8 mouse cellular contexts compared by ENCODE assay signal in genomic region chr2:57301539-57301938, GRCm38 (mm10).
A peak's percentile ranks its signal among the peaks of the same experiment; 100 is the strongest.
DNase-seq lines count a peak whose midpoint lies in the region; ATAC-seq lines count a peak whose summit lies in the region.

No protein-coding gene starts in this region.

- no peak overlapping the region for H3K4me3 ChIP-seq in forebrain, embryonic 13.5 days
- H3K4me3 ChIP-seq in forebrain, embryonic 12.5 days (replicated peaks) = no peak overlapping the region
- H3K4me3 ChIP-seq in forebrain, embryonic 15.5 days = no peak overlapping the region
- no peak overlapping the region for H3K4me3 ChIP-seq in kidney, embryonic 15.5 days (replicated peaks)

- H3K4me2 ChIP-seq in forebrain, embryonic 13.5 days = no peak overlapping the region
- no peak overlapping the region for H3K4me2 ChIP-seq in forebrain, embryonic 12.5 days
- no peak overlapping the region for H3K4me2 ChIP-seq in forebrain, embryonic 15.5 days (replicated peaks)
- no peak overlapping the region for H3K4me2 ChIP-seq in kidney, embryonic 15.5 days

- no peaks in the 10 kb centered on the region for H3K27me3 ChIP-seq in forebrain, embryonic 13.5 days
- H3K27me3 ChIP-seq in forebrain, embryonic 12.5 days = no peaks in the 10 kb centered on the region
- no peaks in the 10 kb centered on the region for H3K27me3 ChIP-seq in forebrain, embryonic 15.5 days
- H3K27me3 ChIP-seq in kidney, embryonic 15.5 days = no peaks in the 10 kb centered on the region

- no peaks in the 10 kb centered on the region; the same call in 1 of the 2 replicates for H3K36me3 ChIP-seq in forebrain, embryonic 13.5 days (ENCODE audit: poor library complexity, severe bottlenecking)
- no peaks in the 10 kb centered on the region for H3K36me3 ChIP-seq in forebrain, embryonic 12.5 days (replicated peaks)
- no peaks in the 10 kb centered on the region for H3K36me3 ChIP-seq in forebrain, embryonic 15.5 days
- no peaks in the 10 kb centered on the region for H3K36me3 ChIP-seq in kidney, embryonic 15.5 days

- peak; percentile 43; the same call in 1 of the 2 replicates for ATAC-seq in forebrain, embryonic 13.5 days
- ATAC-seq in forebrain, embryonic 12.5 days (ENCODE audit: low FRiP score) = no peak
- ATAC-seq in forebrain, embryonic 15.5 days (replicated peaks) = 0 out of 2 replicates have a peak, but pooled peaks have one; percentile 43
- peak; percentile 71 for ATAC-seq in kidney, embryonic 15.5 days (replicated peaks; ENCODE audit: low FRiP score)

- 44% methylated on average over 3 of the region's 3 CpGs for WGBS in forebrain, embryonic 13.5 days
- 53% methylated on average over 3 of the region's 3 CpGs for WGBS in forebrain, embryonic 12.5 days
- WGBS in forebrain, embryonic 15.5 days = 35% methylated on average over 3 of the region's 3 CpGs
- WGBS in kidney, embryonic 15.5 days = 38% methylated on average over 3 of the region's 3 CpGs

- H3K9ac ChIP-seq in forebrain, embryonic 13.5 days = no peak overlapping the region
- H3K9ac ChIP-seq in forebrain, embryonic 12.5 days = no peak overlapping the region
- no peak overlapping the region for H3K9ac ChIP-seq in forebrain, embryonic 15.5 days (replicated peaks)
- no peak overlapping the region for H3K9ac ChIP-seq in kidney, embryonic 15.5 days

- H3K27ac ChIP-seq in forebrain, embryonic 13.5 days = no peak overlapping the region
- no peak overlapping the region for H3K27ac ChIP-seq in forebrain, embryonic 12.5 days
- H3K27ac ChIP-seq in forebrain, embryonic 15.5 days (replicated peaks) = no peak overlapping the region
- no peak overlapping the region for H3K27ac ChIP-seq in kidney, embryonic 15.5 days

- peaks cover 10% of the 10 kb centered on the region for H3K4me1 ChIP-seq in forebrain, embryonic 13.5 days
- H3K4me1 ChIP-seq in forebrain, embryonic 12.5 days = peaks cover 5% of the 10 kb centered on the region; the same call in 1 of the 2 replicates
- H3K4me1 ChIP-seq in forebrain, embryonic 15.5 days = peaks cover 12% of the 10 kb centered on the region
- no peaks in the 10 kb centered on the region for H3K4me1 ChIP-seq in kidney, embryonic 15.5 days

- no peaks in the 10 kb centered on the region for H3K9me3 ChIP-seq in forebrain, embryonic 13.5 days (replicated peaks)
- H3K9me3 ChIP-seq in forebrain, embryonic 12.5 days = no peaks in the 10 kb centered on the region
- no peaks in the 10 kb centered on the region for H3K9me3 ChIP-seq in forebrain, embryonic 15.5 days
- H3K9me3 ChIP-seq in kidney, embryonic 15.5 days (replicated peaks) = no peaks in the 10 kb centered on the region

- peak; percentile 80 for DNase-seq in 416B (ENCODE audit: low read depth)
- DNase-seq in embryo, embryonic 9.5 days (ENCODE audit: extremely low spot score) = no peak
- no peak for DNase-seq in testis, postnatal 10 days (ENCODE audit: low spot score)
- DNase-seq in spleen, adult 18-20 months = no peak
